Mouse (Mus musculus) heart, postnatal 0 days (tissue): ENCODE data around the gene Midn. TPM values are rescaled to one million over a fixed set of nuclear protein-coding genes. Genes with fewer than 3 reads are reported as not detected.

Experiments used
- ATAC-seq: fragments of 200-750 bp; cut with Nextera tagmentation; 2 replicates; pipeline ENCODE4 v1.8.0; 2017; ENCODE audit warnings: low read depth, moderate number of reproducible peaks, moderate library complexity; ENCODE audit not compliant: insufficient read depth
- DNase-seq: peaks from one replicate; pipeline ENCODE4 v3.0.0-alpha.2; 2016; ENCODE audit warnings: low spot score
- H3K27ac ChIP-seq: fragments of 300-500 bp; sonication (generic); 2 replicates; pipeline ENCODE4 v1.5.1; 2014; ENCODE audit warnings: low read depth, mild to moderate bottlenecking
- H3K27me3 ChIP-seq: fragments of 300-500 bp; sonication (generic); 2 replicates; pipeline ENCODE4 v1.6.1; 2014; ENCODE audit warnings: low read length, mixed read lengths; ENCODE audit not compliant: control insufficient read depth, insufficient read depth
- H3K36me3 ChIP-seq: fragments of 300-500 bp; sonication (generic); replicated peaks from 2 replicates; pipeline ENCODE4 v1.6.1; 2014; ENCODE audit warnings: low read length, mixed read lengths; ENCODE audit not compliant: control insufficient read depth, insufficient read depth
- H3K4me1 ChIP-seq: fragments of 300-500 bp; sonication (generic); 2 replicates; pipeline ENCODE4 v1.6.1; 2014; ENCODE audit warnings: antibody characterized with exemption; ENCODE audit not compliant: control insufficient read depth, insufficient read depth
- H3K4me2 ChIP-seq: fragments of 300-500 bp; sonication (generic); 2 replicates; pipeline ENCODE4 v1.6.1; 2014; ENCODE audit warnings: low read depth, mild to moderate bottlenecking, low read length, moderate library complexity
- H3K4me3 ChIP-seq: fragments of 300-500 bp; sonication (generic); 2 replicates; pipeline ENCODE4 v1.5.1; 2014; ENCODE audit warnings: low read depth, low read length
- H3K9ac ChIP-seq: fragments of 300-500 bp; sonication (generic); replicated peaks from 2 replicates; pipeline ENCODE4 v1.6.1; 2014; ENCODE audit warnings: low read depth, low read length, mixed read lengths
- H3K9me3 ChIP-seq: fragments of 300-500 bp; sonication (generic); replicated peaks from 2 replicates; pipeline ENCODE4 v1.6.1; 2016; ENCODE audit warnings: low read length; ENCODE audit not compliant: control insufficient read depth
- CTCF ChIP-seq: IDR thresholded peaks from 2 replicates; pipeline ENCODE4 v1.5.1; 2016; ENCODE audit warnings: antibody characterized with exemption, control low read depth, low read depth
- EP300 ChIP-seq: IDR thresholded peaks from 2 replicates; pipeline ENCODE4 v1.6.1; 2016; ENCODE audit warnings: antibody characterized with exemption, low read depth
- WGBS: fragments of 180-500 bp; shearing (Covaris S2); extraction: QIAGEN DNeasy Blood & Tissue Kit; methylation state at CpG from one replicate; pipeline ENCODE4 v1.1.7; 2014; 5-methylcytosine and 5-hydroxymethylcytosine counted together
- polyA plus RNA-seq: library from polyadenylated mRNA; unstranded; fragments of >200 nt; fragmentation: Nextera tagmentation; extraction: Ambion mirVana; gene quantifications from 2 replicates; pipeline ENCODE4 v1.2.1, GENCODE M21; 2015
- total RNA-seq: library from RNA; depleted of rRNA; stranded (reverse); fragments of >200 nt; gene quantifications from 2 replicates; pipeline ENCODE4 v1.2.3, GENCODE M21; 2014; ENCODE audit warnings: low replicate concordance; rRNA removed

Midn gene
- total RNA-seq = 100 and 122 TPM in 2 replicates
- polyA plus RNA-seq = 12.4 and 15.8 TPM in 2 replicates

DNA sequence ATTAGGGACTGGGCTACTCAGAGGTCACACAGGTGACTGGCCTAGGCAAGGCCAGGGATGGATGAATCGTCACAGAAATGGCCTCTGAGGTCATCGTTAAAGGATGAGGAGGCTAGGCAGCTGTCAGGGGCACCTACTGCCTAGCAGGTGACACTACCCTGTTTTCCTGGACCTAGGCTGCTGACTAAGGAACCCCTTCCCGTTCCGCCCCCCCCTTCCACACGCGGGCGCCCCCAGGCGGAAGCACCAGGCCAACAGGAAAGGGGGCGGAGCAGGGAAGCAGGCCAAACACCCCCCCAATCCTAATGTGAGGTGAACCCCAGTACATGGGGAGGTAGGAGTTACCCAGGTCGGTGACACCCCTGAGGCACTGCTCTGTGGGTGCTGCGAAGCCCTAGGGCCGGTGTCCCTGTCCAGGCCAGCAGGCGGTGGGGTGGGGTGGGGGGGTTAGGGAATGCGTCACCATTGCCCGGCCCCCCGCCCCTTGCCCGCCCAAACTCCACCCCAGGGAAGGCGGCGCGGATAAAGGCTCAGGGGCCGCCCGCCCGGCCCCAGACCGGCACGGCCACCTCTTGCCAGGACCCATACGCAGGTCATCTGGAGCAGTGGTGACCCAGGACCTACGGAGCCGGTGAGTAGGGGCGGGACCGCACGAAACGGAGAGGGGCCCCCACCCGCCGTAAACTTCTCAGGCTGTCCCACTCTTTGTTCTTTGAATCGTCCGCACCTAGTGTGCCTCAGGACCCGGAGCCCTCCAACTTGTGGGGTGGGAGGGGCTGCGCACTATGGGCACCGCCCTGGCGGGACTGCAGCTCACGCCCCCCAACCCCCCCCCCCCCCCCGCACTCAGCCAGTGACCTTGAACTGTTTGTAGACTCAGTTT lies at the start of gene Midn:
Gene Midn, plus strand, starts transcription at position 554 of the 883 bp plus-strand sequence.
- Histone ChIP-seq H3K9ac (peak within 1 kb of the TSS; percentile 95), H3K4me1 (peaks cover 46% of the 10 kb centered on the region), H3K27me3 (no peaks in the 10 kb centered on the region), H3K36me3 (peaks cover 47% of the 10 kb centered on the region), H3K4me3 (peak within 1 kb of the TSS; percentile 90), H3K9me3 (no peaks in the 10 kb centered on the region), H3K27ac (peak within 1 kb of the TSS; percentile 99), H3K4me2 (peak within 1 kb of the TSS; percentile 85)
- ATAC-seq (peak; percentile 37), DNase-seq (peak; percentile 84)
- TF ChIP-seq EP300 (peak; percentile 81), CTCF (peak; percentile 51)
- under 1% methylated on average over 35 of the region's 42 CpGs for WGBS

DNA sequence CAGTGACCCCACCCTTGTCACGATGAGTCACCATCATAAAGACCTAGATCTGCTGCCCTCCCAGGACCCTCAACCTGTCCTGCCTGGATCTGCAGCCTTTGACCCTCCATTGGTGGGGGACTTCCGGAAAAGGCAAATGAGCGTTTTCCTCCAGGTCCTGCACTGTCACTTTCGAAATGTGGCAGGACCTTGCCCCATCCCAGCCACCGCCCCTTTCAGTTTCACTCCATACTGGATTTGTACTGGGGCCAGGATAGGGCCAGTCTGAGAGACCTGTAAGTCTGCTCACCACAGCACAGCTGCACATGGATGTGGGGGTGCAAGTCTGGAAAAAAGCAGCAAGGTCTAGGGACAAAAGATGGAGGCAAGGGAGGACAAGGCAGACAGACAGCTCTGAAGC lies 49.4 kb upstream of the Midn start:
- Histone ChIP-seq H3K27me3 (no peaks in the 10 kb centered on the region), H3K4me2 (no peak overlapping the region), H3K9ac (no peak overlapping the region), H3K4me3 (no peak overlapping the region), H3K36me3 (no peaks in the 10 kb centered on the region), H3K4me1 (peaks cover 55% of the 10 kb centered on the region), H3K27ac (no peak overlapping the region), H3K9me3 (no peaks in the 10 kb centered on the region)
- ATAC-seq (no peak), DNase-seq (no peak)
- TF ChIP-seq EP300 (no peak), CTCF (no peak)
- WGBS = 72% methylated on average over 5 of the region's 5 CpGs

GRCm38 (mm10) chr10:80100982-80101381 lies 47.1 kb upstream of the Midn start:
- Histone ChIP-seq H3K9ac (no peak overlapping the region), H3K36me3 (no peaks in the 10 kb centered on the region), H3K9me3 (no peaks in the 10 kb centered on the region), H3K4me3 (peak overlapping the region; percentile 77), H3K27me3 (no peaks in the 10 kb centered on the region), H3K4me1 (peaks cover 37% of the 10 kb centered on the region), H3K4me2 (peak overlapping the region; percentile 96), H3K27ac (no peak overlapping the region)
- WGBS = 30% methylated on average over 11 of the region's 11 CpGs
- no peak for DNase-seq
- ATAC-seq = no peak
- TF ChIP-seq CTCF (no peak), EP300 (no peak)

- DNase-seq = peak; percentile 79
- Histone ChIP-seq H3K4me1 (peaks cover 25% of the 10 kb centered on the region), H3K36me3 (no peaks in the 10 kb centered on the region), H3K4me2 (peak overlapping the region; percentile 96), H3K9ac (peak overlapping the region; percentile 83), H3K27me3 (no peaks in the 10 kb centered on the region), H3K9me3 (no peaks in the 10 kb centered on the region), H3K4me3 (peak overlapping the region; percentile 77), H3K27ac (peak overlapping the region; percentile 76)
- TF ChIP-seq EP300 (peak; percentile 53; the same call in 1 of the 2 replicates), CTCF (no peak)
- under 1% methylated on average over 54 of the region's 59 CpGs for WGBS
- peak; percentile 89 for ATAC-seq
Measured at GRCm38 (mm10) chr10:80102216-80102915, 45.7 kb upstream of the Midn start.

GRCm38 (mm10) chr10:80103032-80103431 lies 45.0 kb upstream of the Midn start:
- H3K27ac ChIP-seq = peak overlapping the region; percentile 76
- no peak overlapping the region for H3K4me3 ChIP-seq
- H3K9me3 ChIP-seq = no peaks in the 10 kb centered on the region
- H3K27me3 ChIP-seq = no peaks in the 10 kb centered on the region
- H3K4me2 ChIP-seq = peak overlapping the region; percentile 96; the same call in 1 of the 2 replicates
- TF ChIP-seq EP300 (no peak), CTCF (no peak)
- H3K4me1 ChIP-seq = peaks cover 20% of the 10 kb centered on the region
- WGBS = 84% methylated on average over 2 of the region's 2 CpGs
- no peak overlapping the region; the same call in 1 of the 2 replicates for H3K9ac ChIP-seq
- no peak for ATAC-seq
- DNase-seq = no peak
- no peaks in the 10 kb centered on the region for H3K36me3 ChIP-seq
